Mouse (Mus musculus) CH12.LX (cell line): ENCODE data around the gene Hbb-y. TPM values are rescaled to one million over a fixed set of nuclear protein-coding genes. Genes with fewer than 3 reads are reported as not detected.
A peak's percentile ranks its signal among the peaks of the same experiment; 100 is the strongest.
"Not testable (repeated sequence)": the region's sequence is repeated elsewhere in the genome, so short reads cannot be mapped to it uniquely, and the experiment has no call there.

ENCODE experiments used
- DNase-seq: peaks from one replicate; pipeline ENCODE4 v3.0.0-alpha.2; 2013; ENCODE audit errors: extremely low read depth
- H3K27ac ChIP-seq: 2 replicates; pipeline ENCODE4 v1.5.1; 2012; ENCODE audit warnings: low read depth, mild to moderate bottlenecking, control low read depth, moderate library complexity; ENCODE audit not compliant: insufficient read depth
- H3K27me3 ChIP-seq: replicated peaks from 2 replicates; pipeline ENCODE3; 2012; ENCODE audit warnings: inconsistent platforms
- H3K36me3 ChIP-seq, 2 experiments: replicated peaks in 1 of 2; 2 replicates each; pipeline versions ENCODE3 to v1.6.1; 2012; ENCODE audit warnings: inconsistent platforms in 1 of 2, low read length in 1 of 2, mild to moderate bottlenecking in 1 of 2, mixed read lengths in 1 of 2, moderate library complexity in 1 of 2; ENCODE audit not compliant: control insufficient read depth in 1 of 2, insufficient read depth in 1 of 2
- H3K4me1 ChIP-seq, 2 experiments: 2 replicates each; pipeline ENCODE4 v1.6.1; 2012; ENCODE audit warnings: inconsistent platforms in 1 of 2, moderate library complexity in 1 of 2; ENCODE audit not compliant: insufficient read depth in 2 of 2, control insufficient read depth in 1 of 2
- H3K4me2 ChIP-seq: 2 replicates; pipeline ENCODE4 v1.6.1; 2012; ENCODE audit warnings: low read depth, mild to moderate bottlenecking, control low read depth; ENCODE audit not compliant: poor library complexity, insufficient read depth, severe bottlenecking
- H3K4me3 ChIP-seq, 3 experiments: fragments of 150-350 bp in 1 of 3; sonication (generic) in 1 of 3; replicated peaks in 1 of 3; 2 replicates each; pipeline versions ENCODE3 to v1.5.1; 2011 to 2012; ENCODE audit warnings: low read depth in 2 of 3, low read length in 2 of 3, mild to moderate bottlenecking in 2 of 3, moderate library complexity in 2 of 3, control low read depth in 1 of 3, improper control_type of control experiment in 1 of 3, inconsistent platforms in 1 of 3, mixed read lengths in 1 of 3; ENCODE audit not compliant: poor library complexity in 1 of 3
- H3K79me2 ChIP-seq: replicated peaks from 2 replicates; pipeline ENCODE4 v1.6.1; 2012; ENCODE audit warnings: mild to moderate bottlenecking, moderate library complexity; ENCODE audit not compliant: control insufficient read depth, poor library complexity, insufficient read depth, severe bottlenecking; ENCODE audit errors: extremely low read depth
- H3K9ac ChIP-seq: 2 replicates; pipeline ENCODE4 v1.6.1; 2012; ENCODE audit warnings: low read depth, mild to moderate bottlenecking, control low read depth, moderate library complexity; ENCODE audit not compliant: insufficient read depth
- H3K9me3 ChIP-seq: replicated peaks from 2 replicates; pipeline ENCODE3; 2012; ENCODE audit warnings: low read length, inconsistent platforms, mixed read lengths
- CTCF ChIP-seq, 2 experiments: IDR thresholded peaks in 1 of 2; conservative IDR thresholded peaks in 1 of 2; 2 replicates each; pipeline ENCODE4 v1.5.1; 2011 to 2012; ENCODE audit warnings: low read depth in 2 of 2, low read length in 2 of 2, improper control_type of control experiment in 1 of 2, inconsistent platforms in 1 of 2, mild to moderate bottlenecking in 1 of 2, moderate library complexity in 1 of 2
- MAFK ChIP-seq: IDR thresholded peaks from 2 replicates; pipeline ENCODE4 v1.6.1; 2011; ENCODE audit warnings: low read length, improper control_type of control experiment; ENCODE audit not compliant: insufficient replicate concordance
- RAD21 ChIP-seq: IDR thresholded peaks from 2 replicates; pipeline ENCODE4 v1.6.1; 2011; ENCODE audit warnings: low read depth, mild to moderate bottlenecking, low read length, improper control_type of control experiment, moderate library complexity
- SMC3 ChIP-seq: IDR thresholded peaks from 2 replicates; pipeline ENCODE4 v1.6.1; 2011; ENCODE audit warnings: low read depth, low read length, improper control_type of control experiment
- dilution Hi-C: fragments of 300-500 bp; cut with MboI; formaldehyde crosslinking; loops from 2 replicates; pipeline ENCODE4 v1.14.3; 2020; ENCODE audit warnings: low sequenced_read_pairs; ENCODE audit not compliant: extremely low pct_unique_long_range_greater_than_20kb, extremely low pct_ligation_motif_present
- in situ Hi-C: fragments of 300-500 bp; cut with MboI; formaldehyde crosslinking; loops from 3 replicates; pipeline ENCODE4 v1.14.3; 2019; ENCODE audit warnings: low sequenced_read_pairs, low pct_ligation_motif_present, low pct_unique_long_range_greater_than_20kb, mixed read lengths
- polyA plus RNA-seq: library from polyadenylated mRNA; unstranded; fragments of >175 nt; gene quantifications from 2 replicates; pipeline ENCODE4 v1.2.1, GENCODE M21; 2012; ENCODE audit warnings: low read depth; ENCODE audit not compliant: insufficient read length
- total RNA-seq, 2 experiments: library from RNA; depleted of rRNA; stranded (reverse); fragments of 300-350 nt in 1 of 2; fragments of >200 nt in 1 of 2; gene quantifications; 2 replicates each; pipeline ENCODE4 v1.2.3; 2012 to 2014

Gene Hbb-y
- total and polyA plus RNA-seq, 3 experiments = not detected

DNA sequence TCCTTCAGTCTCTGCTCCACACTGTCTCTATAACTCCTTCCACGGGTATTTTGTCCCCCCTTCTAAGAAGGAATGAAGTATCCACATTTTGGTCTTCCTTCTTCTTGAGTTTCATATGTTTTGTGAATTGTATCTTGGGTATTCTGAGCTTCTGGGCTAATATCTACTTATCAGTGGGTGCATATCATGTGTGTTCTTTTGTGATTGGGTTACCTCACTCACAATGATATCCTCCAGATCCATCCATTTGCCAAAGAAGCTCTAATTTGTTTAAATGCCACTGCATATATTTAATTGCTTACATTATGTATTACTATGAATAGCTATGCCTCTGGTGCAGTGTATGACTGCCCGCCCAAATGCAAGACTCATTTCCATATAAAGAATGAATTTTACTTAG, 44.9 kb downstream of the Hbb-y start:
- in situ Hi-C loops, H3K9ac ChIP-seq, H3K27me3 ChIP-seq, H3K79me2 ChIP-seq, DNase-seq, H3K4me2 ChIP-seq, dilution Hi-C loops, H3K27ac ChIP-seq, H3K9me3 ChIP-seq, H3K36me3 ChIP-seq, H3K4me3 ChIP-seq: not testable (repeated sequence)
- peaks cover 2 to 38% of the 10 kb centered on the region in 2 experiments; a peak in 3 of 4 replicates for H3K4me1 ChIP-seq

DNA sequence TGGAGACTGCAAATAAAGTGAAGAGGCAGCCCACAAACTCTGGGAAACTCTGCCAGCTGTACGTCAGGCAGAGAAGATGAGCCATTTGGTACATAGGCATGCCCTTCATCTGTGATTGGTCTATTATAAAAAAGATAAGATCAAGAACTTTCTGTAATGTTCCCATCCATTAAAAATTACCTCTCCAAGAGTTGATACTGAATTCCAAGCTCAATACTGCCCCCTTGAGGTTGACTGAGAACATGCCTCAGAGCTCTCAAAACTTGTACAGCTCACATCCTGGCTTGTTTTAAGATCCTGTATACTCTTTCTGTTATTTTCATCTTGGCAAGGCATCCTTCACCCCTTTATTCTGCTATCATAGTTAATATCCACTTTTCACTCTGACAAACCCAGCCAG, 46.2 kb downstream of the Hbb-y start:
- TF ChIP-seq CTCF (conservative IDR thresholded peaks at IDR 0.05 in 1 of 2, IDR thresholded peaks at IDR 0.05 in 1 of 2; ENCODE audit: low read depth in 2 of 2, low read length in 2 of 2) (peak; percentile 67 to 77), MAFK (no peak), SMC3 (peak; percentile 45), RAD21 (peak; percentile 55)
- DNase-seq = peak; percentile 55
- dilution Hi-C loops = no loop called here
- no peaks in the 10 kb centered on the region for H3K9me3 ChIP-seq
- no peak overlapping the region for H3K9ac ChIP-seq
- H3K4me1 ChIP-seq = peaks cover 0 to 34% of the 10 kb centered on the region in 2 experiments; a peak in 2 of 4 replicates
- H3K79me2 ChIP-seq = no peaks in the 10 kb centered on the region
- no peaks in the 10 kb centered on the region for H3K27me3 ChIP-seq
- no peaks in the 10 kb centered on the region for H3K36me3 ChIP-seq
- no peak overlapping the region for H3K27ac ChIP-seq
- in situ Hi-C loops = no loop called here
- no peak overlapping the region for H3K4me3 ChIP-seq
- no peak overlapping the region for H3K4me2 ChIP-seq

Other genes with a start within 250 kb of the Hbb-y start
Only the 20 nearest of the 31 such genes appear.
- gene Olfr243, start 138.5 kb downstream of the Hbb-y start, total RNA-seq (2012; rRNA removed) = not detected in 2 replicates
- not detected in 2 replicates for gene Olfr243, start 138.5 kb downstream of the Hbb-y start, total RNA-seq (2014; rRNA removed)
- 0.05 TPM in 1 of 2 replicates, not detected in the other for gene Olfr243, start 138.5 kb downstream of the Hbb-y start, polyA plus RNA-seq
- gene Olfr628, start 122.8 kb downstream of the Hbb-y start, total RNA-seq (2012; rRNA removed) = not detected in 2 replicates
- gene Olfr628, start 122.8 kb downstream of the Hbb-y start, total RNA-seq (2014; rRNA removed) = not detected in 2 replicates
- not detected in 2 replicates for gene Olfr628, start 122.8 kb downstream of the Hbb-y start, polyA plus RNA-seq
- not detected in 2 replicates for gene Olfr629, start 108.3 kb downstream of the Hbb-y start, total RNA-seq (2012; rRNA removed)
- gene Olfr629, start 108.3 kb downstream of the Hbb-y start, total RNA-seq (2014; rRNA removed) = not detected in 2 replicates
- not detected in 2 replicates for gene Olfr629, start 108.3 kb downstream of the Hbb-y start, polyA plus RNA-seq
- gene Olfr630, start 95.9 kb downstream of the Hbb-y start, total RNA-seq (2012; rRNA removed) = not detected in 2 replicates
- gene Olfr630, start 95.9 kb downstream of the Hbb-y start, total RNA-seq (2014; rRNA removed) = not detected in 2 replicates
- gene Olfr630, start 95.9 kb downstream of the Hbb-y start, polyA plus RNA-seq = not detected in 2 replicates
- not detected in 2 replicates for gene Olfr69, start 81.6 kb downstream of the Hbb-y start, total RNA-seq (2012; rRNA removed)
- gene Olfr69, start 81.6 kb downstream of the Hbb-y start, total RNA-seq (2014; rRNA removed) = not detected in 2 replicates
- not detected in 2 replicates for gene Olfr69, start 81.6 kb downstream of the Hbb-y start, polyA plus RNA-seq
- not detected in 2 replicates for gene Olfr68, start 73.5 kb downstream of the Hbb-y start, total RNA-seq (2012; rRNA removed)
- gene Olfr68, start 73.5 kb downstream of the Hbb-y start, total RNA-seq (2014; rRNA removed) = not detected in 2 replicates
- gene Olfr68, start 73.5 kb downstream of the Hbb-y start, polyA plus RNA-seq = not detected in 2 replicates
- gene Olfr67, start 61.4 kb downstream of the Hbb-y start, total RNA-seq (2012; rRNA removed) = not detected in 2 replicates
- gene Olfr67, start 61.4 kb downstream of the Hbb-y start, total RNA-seq (2014; rRNA removed) = not detected in 2 replicates
- not detected in 2 replicates for gene Olfr67, start 61.4 kb downstream of the Hbb-y start, polyA plus RNA-seq
- gene Hbb-bt, start 39.2 kb downstream of the Hbb-y start, total RNA-seq (2012; rRNA removed) = 0.42 TPM in 1 of 2 replicates, not detected in the other
- gene Hbb-bt, start 39.2 kb downstream of the Hbb-y start, total RNA-seq (2014; rRNA removed) = 5.6 and 6.0 TPM in 2 replicates
- gene Hbb-bt, start 39.2 kb downstream of the Hbb-y start, polyA plus RNA-seq = 4.3 and 4.6 TPM in 2 replicates
- 0.80 TPM in 1 of 2 replicates, not detected in the other for gene Hbb-bs, start 25.1 kb downstream of the Hbb-y start, total RNA-seq (2012; rRNA removed)
- not detected in 2 replicates for gene Hbb-bs, start 25.1 kb downstream of the Hbb-y start, total RNA-seq (2014; rRNA removed)
- gene Hbb-bs, start 25.1 kb downstream of the Hbb-y start, polyA plus RNA-seq = 5.5 and 5.7 TPM in 2 replicates
- not detected in 2 replicates for gene Hbb-bh2, start 12.7 kb downstream of the Hbb-y start, total RNA-seq (2012; rRNA removed)
- gene Hbb-bh2, start 12.7 kb downstream of the Hbb-y start, total RNA-seq (2014; rRNA removed) = not detected in 2 replicates
- not detected in 2 replicates for gene Hbb-bh2, start 12.7 kb downstream of the Hbb-y start, polyA plus RNA-seq
- gene Hbb-bh1, start 10.1 kb downstream of the Hbb-y start, total RNA-seq (2012; rRNA removed) = not detected in 2 replicates
- gene Hbb-bh1, start 10.1 kb downstream of the Hbb-y start, total RNA-seq (2014; rRNA removed) = 0.95 TPM in 1 of 2 replicates, not detected in the other
- not detected in 2 replicates for gene Hbb-bh1, start 10.1 kb downstream of the Hbb-y start, polyA plus RNA-seq
- gene Olfr66, start 33.0 kb upstream of the Hbb-y start, total RNA-seq (2012; rRNA removed) = not detected in 2 replicates
- not detected in 2 replicates for gene Olfr66, start 33.0 kb upstream of the Hbb-y start, total RNA-seq (2014; rRNA removed)
- not detected in 2 replicates for gene Olfr66, start 33.0 kb upstream of the Hbb-y start, polyA plus RNA-seq
- not detected in 2 replicates for gene Olfr64, start 41.3 kb upstream of the Hbb-y start, total RNA-seq (2012; rRNA removed)
- gene Olfr64, start 41.3 kb upstream of the Hbb-y start, total RNA-seq (2014; rRNA removed) = not detected in 2 replicates
- gene Olfr64, start 41.3 kb upstream of the Hbb-y start, polyA plus RNA-seq = not detected in 2 replicates
- gene Olfr65, start 50.3 kb upstream of the Hbb-y start, total RNA-seq (2012; rRNA removed) = not detected in 2 replicates
- not detected in 2 replicates for gene Olfr65, start 50.3 kb upstream of the Hbb-y start, total RNA-seq (2014; rRNA removed)
- gene Olfr65, start 50.3 kb upstream of the Hbb-y start, polyA plus RNA-seq = not detected in 2 replicates
- gene Olfr631, start 75.6 kb upstream of the Hbb-y start, total RNA-seq (2012; rRNA removed) = not detected in 2 replicates
- not detected in 2 replicates for gene Olfr631, start 75.6 kb upstream of the Hbb-y start, total RNA-seq (2014; rRNA removed)
- gene Olfr631, start 75.6 kb upstream of the Hbb-y start, polyA plus RNA-seq = not detected in 2 replicates
- gene Olfr632, start 81.1 kb upstream of the Hbb-y start, total RNA-seq (2012; rRNA removed) = not detected in 2 replicates
- not detected in 2 replicates for gene Olfr632, start 81.1 kb upstream of the Hbb-y start, total RNA-seq (2014; rRNA removed)
- not detected in 2 replicates for gene Olfr632, start 81.1 kb upstream of the Hbb-y start, polyA plus RNA-seq
- not detected in 2 replicates for gene Olfr633, start 91.2 kb upstream of the Hbb-y start, total RNA-seq (2012; rRNA removed)
- gene Olfr633, start 91.2 kb upstream of the Hbb-y start, total RNA-seq (2014; rRNA removed) = not detected in 2 replicates
- not detected in 2 replicates for gene Olfr633, start 91.2 kb upstream of the Hbb-y start, polyA plus RNA-seq
- gene Olfr635, start 117.9 kb upstream of the Hbb-y start, total RNA-seq (2012; rRNA removed) = not detected in 2 replicates
- gene Olfr635, start 117.9 kb upstream of the Hbb-y start, total RNA-seq (2014; rRNA removed) = not detected in 2 replicates
- 0.03 TPM in 1 of 2 replicates, not detected in the other for gene Olfr635, start 117.9 kb upstream of the Hbb-y start, polyA plus RNA-seq
- not detected in 2 replicates for gene Olfr638, start 145.5 kb upstream of the Hbb-y start, total RNA-seq (2012; rRNA removed)
- not detected in 2 replicates for gene Olfr638, start 145.5 kb upstream of the Hbb-y start, total RNA-seq (2014; rRNA removed)
- gene Olfr638, start 145.5 kb upstream of the Hbb-y start, polyA plus RNA-seq = not detected in 2 replicates
- not detected in 2 replicates for gene Olfr639, start 164.1 kb upstream of the Hbb-y start, total RNA-seq (2012; rRNA removed)
- gene Olfr639, start 164.1 kb upstream of the Hbb-y start, total RNA-seq (2014; rRNA removed) = not detected in 2 replicates
- gene Olfr639, start 164.1 kb upstream of the Hbb-y start, polyA plus RNA-seq = not detected in 2 replicates